Mouse (Mus musculus): Measurements from ENCODE around the gene D6Ertd527e.
A peak's percentile ranks its signal among the peaks of the same experiment; 100 is the strongest.

D6Ertd527e gene

DNA sequence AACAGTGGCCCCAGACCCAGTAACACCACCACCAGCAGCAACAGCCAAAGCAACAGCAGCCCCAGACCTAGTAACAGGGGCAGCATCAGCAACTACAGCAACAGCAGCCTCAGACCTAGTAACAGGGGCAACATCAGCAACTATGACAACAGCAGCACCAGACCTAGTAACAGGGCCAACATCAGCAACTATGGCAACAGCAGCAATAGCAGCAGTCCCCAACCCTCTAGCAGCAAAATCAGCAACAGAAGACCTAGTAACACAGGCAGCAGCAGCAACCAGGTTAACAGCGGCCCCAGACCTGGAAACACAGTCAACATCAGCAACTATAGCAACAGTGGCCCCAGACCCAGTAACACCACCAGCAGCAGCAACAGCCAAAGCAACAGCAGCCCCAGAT, 6.9 kb downstream of the D6Ertd527e start:
- no peak for DNase-seq (ENCODE audit: low spot score)

DNA sequence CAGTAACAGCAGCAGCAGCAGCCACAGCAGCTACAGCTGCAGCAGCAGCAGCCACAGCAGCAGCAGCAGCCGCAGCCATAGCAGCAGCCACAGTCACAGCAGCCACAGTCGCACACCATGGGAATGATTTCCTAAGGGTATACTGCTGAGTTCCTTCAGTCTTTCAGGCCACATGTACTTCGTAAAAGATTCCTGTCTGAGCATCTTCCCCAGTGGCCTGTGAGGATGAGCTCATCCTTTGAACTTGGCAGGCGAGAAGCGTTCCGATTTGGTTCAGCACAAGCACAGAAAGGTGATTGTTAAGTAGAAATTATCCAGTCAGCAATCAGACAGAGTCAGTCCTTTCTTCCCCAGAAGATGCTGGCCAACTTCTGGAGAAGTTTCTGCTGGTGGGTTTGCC, 7.6 kb downstream of the D6Ertd527e start:
- DNase-seq (ENCODE audit: low spot score) = no peak

DNA sequence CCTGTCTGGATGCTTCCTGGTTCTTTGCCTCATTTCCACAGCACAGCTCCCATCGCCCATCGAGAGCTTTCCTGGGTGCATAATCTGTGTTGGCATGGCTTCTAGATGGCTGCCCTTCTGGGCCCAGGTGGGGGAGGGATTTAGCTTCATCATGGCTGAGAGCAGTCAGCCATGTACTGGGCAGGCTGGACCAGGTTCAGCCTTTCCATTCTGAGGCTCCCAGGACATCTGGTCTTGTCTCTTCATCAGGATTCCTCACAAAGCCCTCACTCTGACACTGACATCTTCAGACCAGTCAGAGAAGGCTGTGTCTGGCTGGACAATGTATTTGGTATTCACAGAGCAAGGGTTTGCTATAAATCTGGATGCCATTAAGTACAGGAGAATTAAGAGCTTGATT, 11.4 kb downstream of the D6Ertd527e start:
- no peak for DNase-seq (ENCODE audit: low spot score)

DNA sequence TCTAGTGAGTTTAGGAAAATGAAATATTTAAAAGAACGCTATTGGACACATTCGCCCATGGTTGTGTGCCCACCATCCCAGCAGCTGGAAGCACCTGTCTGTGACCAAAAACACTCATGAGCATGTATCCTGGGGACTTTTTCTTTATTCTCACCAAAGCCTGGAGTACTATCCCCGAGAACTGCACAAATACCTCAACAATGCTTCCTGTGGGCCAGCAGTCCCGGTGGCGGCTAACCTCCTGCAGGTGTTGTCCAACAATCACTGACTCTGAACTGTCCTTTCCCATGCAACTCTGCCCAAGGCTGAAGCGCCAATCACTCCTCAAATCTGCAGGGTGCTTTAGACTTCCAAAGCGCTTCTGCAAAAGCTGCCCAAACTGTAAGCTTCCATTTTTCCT, 12.1 kb downstream of the D6Ertd527e start:
- DNase-seq (ENCODE audit: low spot score) = no peak

DNA sequence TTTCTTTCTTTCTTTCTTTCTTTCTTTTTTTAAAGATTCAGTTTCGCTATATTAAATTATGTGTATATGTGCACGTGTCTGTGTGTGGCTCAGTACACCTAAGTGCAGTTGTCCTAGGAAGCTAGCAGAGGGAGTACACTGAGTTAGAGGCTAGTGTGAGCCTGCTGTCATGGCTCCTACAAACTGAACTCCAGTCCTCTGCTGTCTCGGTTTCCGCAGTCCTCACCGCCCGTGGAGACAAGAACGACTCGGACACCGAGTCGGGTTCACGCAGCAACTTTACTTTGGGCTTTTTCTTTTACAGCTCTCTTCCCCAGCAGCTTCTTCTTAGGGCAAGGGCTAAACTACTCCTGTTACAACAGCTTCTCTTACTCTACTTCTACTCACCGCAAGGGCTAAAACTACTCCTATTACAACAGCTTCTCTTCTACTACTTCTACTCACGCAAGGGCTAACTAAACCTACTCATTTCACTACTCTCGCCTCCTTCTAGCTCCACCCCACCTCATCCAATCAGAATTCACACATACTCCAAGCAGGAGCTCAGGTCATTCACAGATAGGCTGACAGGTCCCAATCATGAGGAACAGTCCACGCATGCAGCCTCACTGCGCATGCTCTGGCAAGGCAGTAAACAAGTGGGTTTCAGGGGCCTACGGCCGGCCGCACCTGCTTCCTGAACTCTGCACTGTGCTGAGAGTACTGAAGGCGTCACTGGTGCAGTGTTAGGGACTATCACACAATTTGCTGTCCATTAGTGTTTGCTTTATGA, 14.7 kb downstream of the D6Ertd527e start:
- no peak for DNase-seq (ENCODE audit: low spot score)

DNA sequence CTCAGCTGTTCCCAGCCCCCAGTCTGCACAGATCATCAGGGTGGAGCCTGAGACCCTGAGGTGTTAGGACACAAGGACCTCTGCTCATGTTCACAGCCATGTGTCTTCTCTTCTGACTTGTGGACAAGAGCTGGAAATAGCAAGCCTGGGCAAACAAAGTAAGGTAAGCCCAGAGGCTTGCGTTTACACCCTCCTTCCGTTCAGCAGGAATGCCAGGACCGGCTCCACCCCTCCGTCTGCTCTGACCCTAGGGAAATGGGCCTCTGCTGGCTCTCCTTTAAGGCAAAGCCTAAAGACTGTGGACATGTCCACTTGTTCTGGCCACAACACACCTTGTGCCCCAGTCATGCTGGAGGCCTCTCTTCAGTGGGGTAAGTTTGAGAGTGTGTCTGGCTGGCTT, 15.4 kb downstream of the D6Ertd527e start:
- DNase-seq (ENCODE audit: low spot score) = no peak

DNA sequence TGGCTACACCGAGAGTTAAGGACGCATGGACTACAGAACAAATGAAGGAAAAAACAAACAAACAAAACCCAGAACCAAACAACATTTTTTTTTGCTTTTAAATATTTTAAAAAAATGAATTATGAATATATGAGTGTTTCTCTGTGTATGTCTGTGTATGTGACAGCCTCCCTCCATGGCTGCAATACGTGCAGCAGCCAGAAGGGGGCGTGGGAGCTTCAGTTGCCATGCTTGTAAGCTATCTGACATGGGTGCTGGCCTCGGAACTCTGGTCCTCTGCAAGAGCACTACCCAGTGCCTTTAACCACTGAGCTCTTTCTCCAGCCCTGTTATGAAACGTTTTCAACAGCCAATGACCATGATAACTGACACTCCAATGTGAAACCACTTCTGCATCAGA, 16.1 kb downstream of the D6Ertd527e start:
- DNase-seq (ENCODE audit: low spot score) = no peak

DNA sequence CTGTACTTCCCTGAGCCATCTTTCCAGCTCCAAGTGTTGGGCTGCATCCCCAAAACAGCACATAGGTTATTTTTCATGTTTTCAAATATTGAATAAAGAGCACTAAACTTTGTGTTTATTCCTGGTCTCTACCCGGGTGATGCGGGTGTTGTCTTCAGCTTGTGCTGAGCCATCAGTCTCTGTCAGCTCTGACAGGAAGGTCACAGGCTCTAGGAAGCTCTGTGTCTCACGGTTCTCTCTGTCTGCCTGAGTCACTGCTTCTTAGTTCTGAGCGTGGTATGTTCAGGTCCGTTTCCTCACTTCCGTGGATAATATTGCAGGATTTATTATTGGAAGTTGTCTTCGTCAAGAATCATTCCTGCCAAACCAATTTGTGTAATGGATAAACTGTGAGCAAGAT, 17.4 kb downstream of the D6Ertd527e start:
- no peak for DNase-seq (ENCODE audit: low spot score)

DNA sequence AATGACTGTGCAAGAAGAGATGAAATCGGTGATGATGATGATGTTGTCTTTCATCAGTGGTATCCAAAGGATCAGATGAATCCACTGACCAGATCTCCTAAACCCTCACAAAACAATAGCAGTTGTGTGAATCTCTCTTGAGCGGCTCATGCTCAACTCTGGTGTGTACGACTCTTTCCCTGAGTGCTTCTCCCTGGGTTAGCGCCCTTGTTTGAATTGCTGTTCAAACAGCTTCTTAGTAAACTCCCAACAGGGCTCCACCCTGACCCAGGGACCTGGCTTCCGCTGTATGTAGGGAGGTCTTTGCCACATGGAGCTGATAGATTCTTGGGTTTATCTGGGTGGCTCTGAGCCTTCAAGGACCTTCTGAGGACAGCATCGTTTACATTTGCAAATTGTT, 18.9 kb downstream of the D6Ertd527e start:
- no peak for DNase-seq (ENCODE audit: low spot score)

DNA sequence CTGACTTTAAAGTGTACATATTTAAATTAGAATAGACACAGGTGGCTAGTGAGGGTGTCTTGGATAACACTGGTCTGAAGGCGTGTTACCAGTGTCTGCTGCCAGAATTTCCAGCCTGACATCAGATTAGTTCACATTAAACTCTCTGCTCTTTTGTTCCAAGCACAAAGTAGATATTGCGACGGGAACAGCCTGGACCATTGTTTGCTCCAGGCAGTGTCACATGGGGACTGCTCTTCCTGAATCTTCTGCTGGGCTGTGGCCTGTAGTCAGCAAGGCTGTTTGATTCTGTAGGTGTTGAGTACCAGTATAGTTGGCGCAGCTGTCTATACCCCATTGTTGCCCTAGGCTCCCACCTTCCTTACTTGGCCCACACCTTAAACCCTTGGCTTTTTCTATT, 19.4 kb downstream of the D6Ertd527e start:
- no peak for DNase-seq (ENCODE audit: low spot score)

DNA sequence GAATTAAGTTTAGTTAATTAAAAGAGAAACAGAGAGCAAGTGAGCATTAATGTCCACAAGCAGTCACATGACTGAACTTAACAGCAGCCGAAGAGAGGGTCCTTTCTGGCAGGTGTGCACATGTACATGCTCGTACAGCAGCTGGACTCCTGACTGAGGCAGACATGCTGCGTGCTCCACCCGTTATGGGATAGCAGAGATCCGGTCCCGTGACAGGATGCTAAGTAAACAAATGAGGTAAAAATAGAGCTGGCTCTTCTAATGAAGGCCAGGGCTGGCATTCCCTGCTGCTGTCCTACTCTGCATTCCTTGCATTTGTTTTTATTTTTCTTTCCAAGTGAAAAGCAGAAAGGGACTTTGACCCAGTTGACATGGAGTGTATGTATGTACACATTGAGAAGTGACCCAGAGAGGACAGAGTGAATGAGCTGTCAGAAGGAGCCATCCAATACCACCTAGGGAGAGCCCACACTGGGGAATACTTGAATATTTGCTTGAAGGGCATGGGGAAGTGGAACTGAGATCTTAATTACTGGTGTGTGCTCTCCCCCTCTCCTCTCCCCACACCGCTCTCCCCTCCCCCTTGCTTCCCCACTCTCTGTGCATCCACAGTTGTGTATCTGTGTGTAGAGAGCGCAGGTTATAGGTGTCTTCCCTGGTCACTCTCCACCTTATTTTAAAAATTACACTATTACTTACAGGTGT, 22.7 kb downstream of the D6Ertd527e start:
- DNase-seq (ENCODE audit: low spot score) = no peak

DNA sequence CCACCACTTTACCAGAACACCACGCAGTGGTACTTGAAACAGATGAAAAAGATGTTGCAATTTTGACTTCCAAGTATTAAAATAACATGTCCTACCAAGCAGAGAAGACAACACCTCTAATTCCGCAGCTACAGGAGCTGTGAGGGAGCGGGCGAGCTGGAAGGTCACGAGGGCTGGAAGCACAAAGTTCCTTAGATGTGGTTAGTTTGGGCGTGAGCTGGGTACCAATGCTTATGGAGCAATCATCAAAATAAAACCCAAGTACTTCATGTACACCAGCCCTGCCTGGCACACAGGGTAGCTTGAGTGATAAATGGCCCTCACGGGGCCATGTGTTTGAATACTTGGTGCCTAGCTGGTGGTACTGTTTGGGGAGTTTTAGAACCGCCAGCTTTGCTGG, 25.3 kb downstream of the D6Ertd527e start:
- no peak for DNase-seq (ENCODE audit: low spot score)

DNA sequence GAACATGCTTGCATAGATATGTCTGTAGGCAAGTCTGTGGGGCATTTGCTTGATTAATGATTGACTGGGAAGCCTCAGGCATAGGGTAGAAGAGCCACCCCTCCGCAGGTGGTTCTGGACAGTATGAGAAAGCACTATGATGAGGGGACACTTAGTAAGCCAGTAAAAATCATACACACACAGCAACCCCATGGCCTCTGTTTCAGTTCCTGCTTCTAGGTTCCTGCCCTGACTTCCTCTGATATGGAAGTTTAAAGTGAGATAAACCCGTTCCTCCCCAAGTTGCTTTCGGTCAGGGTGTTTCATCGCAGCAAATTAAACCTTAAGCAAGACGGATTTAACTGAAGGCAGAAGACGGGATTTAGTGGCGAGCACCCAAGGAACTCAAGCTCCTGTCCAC, 26.1 kb downstream of the D6Ertd527e start:
- DNase-seq (ENCODE audit: low spot score) = no peak

DNA sequence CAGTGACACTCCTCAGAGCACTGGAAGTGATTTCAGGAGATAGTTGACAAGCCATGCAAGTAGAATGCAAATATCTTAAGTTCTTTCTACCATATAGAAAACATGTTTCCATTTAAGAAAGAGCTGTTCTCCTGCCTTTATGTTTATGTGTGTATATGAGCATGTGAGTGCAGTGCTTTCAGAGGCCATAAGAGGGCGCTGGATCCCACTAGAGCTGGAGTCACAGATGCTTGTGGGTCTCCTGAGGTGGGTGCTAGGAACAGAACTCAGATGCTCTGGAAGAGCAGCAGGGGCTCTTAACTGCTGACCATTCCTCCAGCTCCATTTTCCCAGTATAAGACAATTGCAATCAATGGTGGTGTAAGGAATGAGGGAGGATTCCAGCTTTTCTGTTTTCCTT, 26.5 kb downstream of the D6Ertd527e start:
- no peak for DNase-seq (ENCODE audit: low spot score)

DNA sequence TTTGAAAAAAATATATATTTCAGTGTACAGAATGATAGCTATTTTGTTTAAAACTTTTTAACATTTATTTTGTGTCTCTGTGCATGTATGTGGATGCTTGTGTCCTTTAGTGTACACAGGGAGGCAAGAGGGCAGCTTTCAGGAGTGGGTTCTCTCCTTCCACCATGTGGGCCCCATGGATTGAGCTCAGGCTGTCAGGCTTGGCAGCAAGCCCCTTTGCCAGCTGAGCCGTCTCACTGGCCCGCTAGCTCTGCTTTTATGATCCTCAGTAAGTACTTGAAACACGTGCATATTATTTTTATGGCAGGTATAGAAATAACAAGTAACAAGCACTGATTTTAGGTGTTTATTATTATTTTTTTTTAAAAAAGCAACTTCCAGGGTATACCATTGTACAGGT, 29.0 kb downstream of the D6Ertd527e start:
- DNase-seq (ENCODE audit: low spot score) = no peak

DNA sequence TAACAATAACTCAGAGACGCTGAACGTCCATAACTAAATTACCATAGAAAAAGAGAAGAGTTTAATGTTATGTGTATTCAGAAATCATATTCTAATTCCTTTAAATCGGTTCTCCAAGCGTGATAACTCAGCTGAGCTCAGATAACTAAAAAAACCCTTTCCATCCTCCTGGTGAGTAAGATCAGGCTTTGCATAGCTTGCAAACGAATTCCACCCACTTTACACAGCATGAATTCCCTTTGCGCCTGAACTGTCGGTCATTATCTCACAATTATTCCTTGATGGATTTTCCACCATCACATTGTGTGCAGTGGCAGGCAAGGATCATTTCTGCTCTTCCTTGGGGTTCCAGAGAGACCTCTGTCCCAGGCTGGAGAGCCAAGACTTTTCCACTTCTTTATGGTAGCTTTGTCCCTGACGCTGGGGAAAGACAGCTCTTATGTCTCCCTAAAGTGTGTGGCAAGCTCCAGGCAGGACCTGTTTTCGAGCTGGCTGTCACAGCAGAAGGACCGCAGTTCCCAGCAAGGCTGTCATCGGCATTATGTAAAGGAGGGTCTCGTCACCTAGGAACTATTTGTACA, 29.5 kb downstream of the D6Ertd527e start:
- DNase-seq (ENCODE audit: low spot score) = no peak

DNA sequence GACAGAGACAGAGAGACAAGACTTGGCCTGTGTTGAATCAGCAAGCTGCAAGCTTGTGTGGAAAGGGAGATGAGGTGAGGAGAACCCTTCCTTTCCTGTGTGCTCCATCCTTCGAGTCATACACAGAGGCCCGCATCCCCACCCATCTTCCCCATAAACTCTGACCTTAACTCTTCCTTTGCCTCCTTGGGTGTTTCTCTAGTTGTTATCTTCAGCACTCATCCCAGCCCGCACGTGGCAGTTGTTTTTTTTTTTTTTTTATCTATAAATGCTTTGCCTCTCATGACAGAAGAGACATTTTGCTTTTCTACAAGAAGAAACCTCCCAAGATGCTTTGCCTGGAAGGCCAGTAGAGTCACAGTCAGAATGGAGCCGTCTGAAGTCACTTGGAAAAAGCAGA, 33.9 kb downstream of the D6Ertd527e start:
- DNase-seq (ENCODE audit: low spot score) = no peak

DNA sequence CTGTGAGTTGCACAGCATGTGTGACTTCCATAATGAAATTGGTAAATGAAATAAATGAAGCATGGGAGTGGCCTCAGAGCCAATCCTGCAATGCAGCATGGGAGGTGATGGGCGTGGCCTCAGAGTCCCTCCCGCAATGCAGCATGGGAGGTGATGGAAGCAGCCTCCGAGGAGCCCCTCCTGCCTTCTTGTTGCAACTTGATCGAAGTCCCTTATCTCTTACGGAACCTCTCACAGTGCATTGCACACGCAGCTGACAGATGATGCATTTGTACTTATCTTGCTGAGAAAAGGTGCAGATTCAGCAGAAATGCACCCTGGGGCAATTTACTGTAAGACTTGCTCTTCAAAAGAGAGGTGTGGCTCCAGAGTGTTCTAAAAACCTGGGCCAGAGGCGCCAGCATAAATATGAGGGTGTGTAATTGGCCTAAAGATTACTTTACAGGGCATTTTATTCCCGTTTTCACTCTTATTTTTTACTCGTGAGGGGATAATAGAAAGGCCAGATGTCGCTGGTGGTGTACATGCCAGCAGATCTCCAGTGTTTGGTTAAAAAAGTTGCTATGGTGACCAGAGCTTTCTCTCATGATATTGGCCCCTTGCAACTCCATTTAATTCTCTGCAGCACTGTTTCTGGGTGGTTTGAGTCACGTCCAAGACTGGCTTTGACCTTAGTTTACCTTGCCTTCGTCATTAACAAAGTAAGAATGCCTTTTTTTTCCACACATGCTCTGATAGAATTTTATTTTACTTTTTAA, 35.4 kb downstream of the D6Ertd527e start:
- DNase-seq (ENCODE audit: low spot score) = peak; percentile 36

DNA sequence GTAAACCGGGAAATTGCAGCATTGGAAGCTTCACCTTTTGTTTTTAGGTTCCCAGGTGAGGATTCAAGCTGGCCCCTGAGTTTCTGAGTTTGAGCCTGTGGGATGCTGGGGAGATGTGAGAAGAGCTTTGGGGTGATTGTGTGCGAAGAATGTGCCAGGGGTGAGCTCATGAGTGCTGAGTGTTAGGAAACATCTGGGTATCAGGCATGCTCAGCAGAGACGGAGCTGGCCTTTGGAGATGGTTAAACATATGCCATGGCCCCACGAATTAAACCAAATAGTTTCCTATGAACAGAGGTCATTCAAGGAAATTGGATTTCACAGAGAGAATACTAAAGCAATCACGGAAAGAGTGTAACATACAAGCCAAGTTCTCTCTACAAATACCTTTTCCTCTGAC, 37.7 kb downstream of the D6Ertd527e start:
- DNase-seq (ENCODE audit: low spot score) = no peak

DNA sequence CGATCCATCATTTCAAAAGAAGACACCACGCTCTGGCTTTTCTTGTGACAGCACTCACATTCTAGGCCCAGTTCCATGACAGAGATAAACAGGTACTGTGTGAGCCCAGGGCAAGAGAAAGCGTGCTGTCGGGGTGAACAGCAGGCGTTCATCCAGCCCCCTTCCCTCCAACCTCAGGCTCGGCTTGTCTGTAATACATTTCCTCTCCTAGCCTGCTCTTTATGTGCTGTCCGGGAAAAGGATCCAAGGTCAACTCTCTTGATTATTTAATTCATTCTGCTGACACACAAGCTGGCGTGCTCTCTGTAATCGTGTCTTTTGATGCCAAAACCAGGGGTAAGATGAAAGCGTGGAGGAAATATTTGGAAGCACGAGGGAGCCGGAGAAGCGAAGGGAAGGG, 39.0 kb downstream of the D6Ertd527e start:
- no peak for DNase-seq (ENCODE audit: low spot score)

DNA sequence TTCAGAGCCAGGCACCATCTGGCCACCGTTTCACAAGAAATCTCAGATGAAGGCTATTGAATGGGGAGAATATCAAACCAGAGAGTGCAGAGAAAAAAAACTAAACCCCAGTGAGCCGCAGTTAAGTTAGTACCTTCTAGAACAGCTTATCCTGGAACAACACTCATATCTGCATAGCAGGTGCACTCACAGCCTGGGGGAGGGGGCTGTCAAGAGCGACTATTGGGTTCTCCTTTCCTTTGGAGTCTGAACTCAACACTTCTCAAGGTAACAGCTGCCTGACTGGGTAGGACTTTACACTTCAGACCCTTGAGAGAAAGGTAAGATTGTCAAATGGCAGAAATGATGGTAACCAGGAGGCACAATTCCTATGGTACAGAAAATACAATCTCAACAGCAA, 43.4 kb downstream of the D6Ertd527e start:
- DNase-seq (ENCODE audit: low spot score) = no peak

DNA sequence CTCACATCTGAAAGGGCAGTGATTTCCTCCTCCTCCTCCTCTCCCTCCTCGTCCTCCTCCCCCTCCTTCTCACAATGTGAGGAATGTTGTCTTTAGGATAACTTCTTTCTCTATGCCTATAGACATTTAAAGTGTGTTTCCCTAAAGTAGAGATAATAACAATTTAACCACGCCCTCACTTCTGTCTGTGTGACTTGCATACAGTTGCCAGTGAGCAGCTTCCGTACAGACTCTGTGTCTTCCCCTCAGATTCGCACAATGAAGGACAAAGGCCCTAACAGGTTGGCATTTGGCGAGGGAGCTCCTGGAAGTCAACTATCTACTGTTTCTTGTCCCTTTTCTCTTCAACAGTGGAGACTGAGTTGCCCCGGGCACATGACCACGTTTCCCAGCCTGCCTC, 45.9 kb downstream of the D6Ertd527e start:
- DNase-seq (ENCODE audit: low spot score) = no peak

DNA sequence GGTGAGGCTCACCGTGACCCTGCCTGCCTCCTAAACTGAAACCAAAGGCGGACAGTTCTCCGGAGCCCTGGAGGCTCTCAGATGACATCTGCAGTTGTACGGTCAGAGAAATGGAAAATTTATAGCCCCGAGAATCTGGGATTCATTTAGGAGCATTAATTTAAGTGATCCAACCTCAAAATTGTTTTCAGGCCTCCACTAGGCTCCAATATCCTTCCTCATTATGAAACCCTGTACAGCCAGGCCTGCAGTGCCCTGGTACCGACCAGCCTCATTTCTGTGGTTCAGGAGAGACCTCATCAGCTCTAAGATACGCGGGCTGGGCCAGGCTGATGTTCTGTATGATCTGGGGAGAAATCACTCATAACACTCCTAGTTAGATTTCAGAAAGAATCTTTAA, 46.9 kb downstream of the D6Ertd527e start:
- no peak for DNase-seq (ENCODE audit: low spot score)

Measured in layer of hippocampus, adult 11-12 months (tissue).